Mouse (Mus musculus): ENCODE results near the gene Atp6v1g1.

DNA sequence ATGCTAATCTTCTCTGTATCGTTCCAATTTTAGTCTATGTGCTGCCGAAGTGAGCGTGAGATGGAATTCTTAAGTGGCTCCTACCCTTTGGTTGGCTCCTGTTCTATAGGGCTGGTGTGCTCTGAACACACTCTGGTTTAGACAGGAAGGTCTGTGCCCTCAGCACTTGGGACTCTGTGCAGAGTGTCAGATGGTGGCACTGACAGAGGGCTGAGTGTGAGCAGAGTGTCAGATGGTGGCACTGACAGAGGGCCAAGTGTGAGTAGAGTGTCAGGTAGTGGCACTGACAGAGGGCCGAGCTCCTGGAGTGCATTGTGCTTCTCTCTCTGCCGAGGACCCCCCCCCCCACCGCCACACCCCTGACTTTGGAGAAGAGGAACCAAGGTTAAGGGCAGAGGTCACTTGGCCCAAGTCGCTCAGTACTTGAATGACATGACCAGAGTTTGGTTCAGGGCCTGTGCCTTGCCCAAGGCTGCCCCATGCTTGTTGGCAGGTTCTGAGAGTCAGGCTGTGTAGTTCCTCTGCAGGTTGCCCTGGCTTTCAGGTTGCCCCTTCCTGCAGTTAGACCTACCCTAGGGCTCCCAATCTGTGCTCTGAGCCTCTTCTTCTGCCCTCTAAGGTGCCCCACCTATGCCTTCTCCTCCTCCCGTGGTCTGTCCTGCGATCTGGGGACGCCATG lies 23.3 kb downstream of the Atp6v1g1 start:
- TF ChIP-seq CTCF (IDR thresholded peaks at IDR 0.05; ENCODE audit: low read depth, low read length), result no peak
- TF ChIP-seq POLR2A (IDR thresholded peaks at IDR 0.05; ENCODE audit: insufficient read depth, low read length), result no peak
